Mouse (Mus musculus) frontal cortex, postnatal 36 days (tissue): Measurements from ENCODE around the gene Stard13.
A peak's percentile ranks its signal among the peaks of the same experiment; 100 is the strongest.

Experiments used
- DNase-seq, 2 experiments: peaks; one replicate each; pipeline ENCODE4 v3.0.0; 2022; ENCODE audit warnings: low spot score in 2 of 2

The Stard13 gene

GRCm38 (mm10) chr5:151233400-151234031, at the start of gene Stard13:
Gene Stard13, minus strand, starts transcription at chr5:151233836.
- DNase-seq, result peak; percentile 24 to 26

GRCm38 (mm10) chr5:151279531-151279930, 45.9 kb upstream of the Stard13 start:
- DNase-seq, result no peak

- no peak for DNase-seq
Observed at GRCm38 (mm10) chr5:151277927-151278326, 44.3 kb upstream of the Stard13 start.

GRCm38 (mm10) chr5:151275986-151276385, 42.4 kb upstream of the Stard13 start:
- no peak for DNase-seq

GRCm38 (mm10) chr5:151274265-151274664, 40.6 kb upstream of the Stard13 start:
- no peak for DNase-seq

- no peak for DNase-seq
Observed at GRCm38 (mm10) chr5:151270815-151271214, 37.2 kb upstream of the Stard13 start.

- no peak for DNase-seq
Observed at GRCm38 (mm10) chr5:151266896-151267634, 33.4 kb upstream of the Stard13 start.

GRCm38 (mm10) chr5:151261558-151261957, 27.9 kb upstream of the Stard13 start:
- DNase-seq, result no peak

GRCm38 (mm10) chr5:151252213-151252612, 18.6 kb upstream of the Stard13 start:
- no peak for DNase-seq

GRCm38 (mm10) chr5:151251656-151252055, 18.0 kb upstream of the Stard13 start:
- DNase-seq, result no peak

- DNase-seq, result peak in 1 of 2 experiments; percentile 38
Observed at GRCm38 (mm10) chr5:151248671-151249620, 15.3 kb upstream of the Stard13 start.

GRCm38 (mm10) chr5:151248084-151248483, 14.4 kb upstream of the Stard13 start:
- no peak for DNase-seq

GRCm38 (mm10) chr5:151247115-151247875, 13.7 kb upstream of the Stard13 start:
- DNase-seq, result no peak

GRCm38 (mm10) chr5:151246287-151246686, 12.7 kb upstream of the Stard13 start:
- no peak for DNase-seq

- no peak for DNase-seq
Observed at GRCm38 (mm10) chr5:151245571-151245970, 11.9 kb upstream of the Stard13 start.

- no peak for DNase-seq
Observed at GRCm38 (mm10) chr5:151238730-151239129, 5.1 kb upstream of the Stard13 start.

GRCm38 (mm10) chr5:151236411-151236810, 2.8 kb upstream of the Stard13 start:
- no peak for DNase-seq

- DNase-seq, result no peak
Observed at GRCm38 (mm10) chr5:151232576-151233299, 898 bp downstream of the Stard13 start.

GRCm38 (mm10) chr5:151231861-151232260, 1.8 kb downstream of the Stard13 start:
- no peak for DNase-seq

- DNase-seq, result peak in 1 of 2 experiments; percentile 28
Observed at GRCm38 (mm10) chr5:151231411-151231810, 2.2 kb downstream of the Stard13 start.

GRCm38 (mm10) chr5:151230427-151230826, 3.2 kb downstream of the Stard13 start:
- no peak for DNase-seq
